Mouse (Mus musculus) testis, adult 2 months (tissue): ENCODE results near the gene Efna2.

Experiments used
- CTCF ChIP-seq: fragments of 200-500 bp; IDR thresholded peaks from 2 replicates; pipeline ENCODE4 v1.5.1; 2012; ENCODE audit warnings: low read depth, mild to moderate bottlenecking, inconsistent platforms, low read length, moderate library complexity; ENCODE audit not compliant: control insufficient read depth, insufficient read depth, insufficient replicate concordance
- POLR2A ChIP-seq: fragments of 200-500 bp; IDR thresholded peaks from 2 replicates; pipeline ENCODE4 v1.6.1; 2012; ENCODE audit warnings: low read depth, mild to moderate bottlenecking, inconsistent platforms, low read length, moderate library complexity; ENCODE audit not compliant: control insufficient read depth

DNA sequence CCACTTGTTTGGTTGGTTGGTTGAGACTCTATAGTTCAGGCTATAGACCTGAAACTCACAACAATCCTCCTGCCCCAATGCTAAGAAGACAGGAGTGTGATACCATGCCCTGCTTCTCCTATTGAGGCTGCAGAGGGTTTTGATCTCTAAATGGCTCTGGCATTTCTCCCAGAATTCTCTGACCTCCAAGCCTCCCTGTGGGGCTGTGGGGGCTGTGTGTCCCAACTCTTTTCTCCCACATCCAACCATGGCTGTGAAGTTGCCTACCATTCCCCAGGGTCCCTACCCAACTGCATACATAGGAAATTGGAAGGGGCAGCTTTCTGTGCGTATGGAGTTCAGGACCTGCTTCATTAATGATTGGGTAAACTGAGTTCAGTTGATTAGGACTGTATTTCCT lies 16.9 kb downstream of the Efna2 start:
- TF ChIP-seq CTCF (no peak), POLR2A (no peak)
